Mouse (Mus musculus) embryonic facial prominence, embryonic 10.5 days (tissue): Measurements from ENCODE around the gene Dnajc3. TPM values are rescaled to one million over a fixed set of nuclear protein-coding genes. Genes with fewer than 3 reads are reported as not detected.
A peak's percentile ranks its signal among the peaks of the same experiment; 100 is the strongest.

Source experiments
- DNase-seq: peaks from one replicate; pipeline ENCODE4 v3.0.0-alpha.2; 2017; ENCODE audit warnings: low spot score
- H3K27ac ChIP-seq: fragments of 300-500 bp; sonication (generic); replicated peaks from 2 replicates; pipeline ENCODE4 v1.5.1; 2016; ENCODE audit warnings: mild to moderate bottlenecking
- H3K27me3 ChIP-seq: fragments of 300-500 bp; sonication (generic); replicated peaks from 2 replicates; pipeline ENCODE4 v1.6.1; 2016; ENCODE audit warnings: low read depth, mild to moderate bottlenecking; ENCODE audit not compliant: poor library complexity, severe bottlenecking
- H3K36me3 ChIP-seq: fragments of 300-500 bp; sonication (generic); replicated peaks from 2 replicates; pipeline ENCODE4 v1.6.1; 2016; ENCODE audit warnings: mild to moderate bottlenecking, moderate library complexity
- H3K4me1 ChIP-seq: fragments of 300-500 bp; sonication (generic); 2 replicates; pipeline ENCODE4 v1.6.1; 2016
- H3K4me3 ChIP-seq: fragments of 300-500 bp; sonication (generic); 2 replicates; pipeline ENCODE4 v1.5.1; 2016; ENCODE audit warnings: mild to moderate bottlenecking, moderate library complexity
- H3K9me3 ChIP-seq: fragments of 300-500 bp; sonication (generic); 2 replicates; pipeline ENCODE4 v1.6.1; 2016; ENCODE audit warnings: mild to moderate bottlenecking
- WGBS: fragments of 180-500 bp; shearing (Covaris S2); methylation state at CpG from one replicate; pipeline ENCODE4 v1.1.7; 2016; 5-methylcytosine and 5-hydroxymethylcytosine counted together
- polyA plus RNA-seq: library from polyadenylated mRNA; unstranded; fragments of >200 nt; fragmentation: Nextera tagmentation; extraction: Ambion mirVana; gene quantifications from 2 replicates; pipeline ENCODE4 v1.2.1, GENCODE M21; 2016

Dnajc3 gene
- polyA plus RNA-seq, 1 experiment from 2014 or later = 32.8 TPM

- H3K27ac ChIP-seq = no peak overlapping the region
- peaks cover 21% of the 10 kb centered on the region for H3K36me3 ChIP-seq
- peaks cover 11% of the 10 kb centered on the region for H3K4me1 ChIP-seq
- H3K4me3 ChIP-seq = no peak overlapping the region; the same call in 1 of the 2 replicates
- H3K9me3 ChIP-seq = no peaks in the 10 kb centered on the region
- H3K27me3 ChIP-seq = no peaks in the 10 kb centered on the region
- 29% methylated on average over 5 of the region's 5 CpGs for WGBS
- no peak for DNase-seq
These were observed 68.1 kb downstream of the Dnajc3 start for GRCm38 (mm10) chr14:119005834-119006233.

- H3K27ac ChIP-seq = peak overlapping the region; percentile 63; the same call in 1 of the 2 replicates
- peak overlapping the region; percentile 62 for H3K4me3 ChIP-seq
- DNase-seq = no peak
- peaks cover 11% of the 10 kb centered on the region for H3K4me1 ChIP-seq
- no peaks in the 10 kb centered on the region for H3K27me3 ChIP-seq
- peaks cover 19% of the 10 kb centered on the region for H3K36me3 ChIP-seq
- 3% methylated on average over 49 of the region's 49 CpGs for WGBS
- H3K9me3 ChIP-seq = no peaks in the 10 kb centered on the region
These were observed 68.8 kb downstream of the Dnajc3 start for GRCm38 (mm10) chr14:119006441-119007102.

- peaks cover 11% of the 10 kb centered on the region for H3K4me1 ChIP-seq
- H3K36me3 ChIP-seq = peaks cover 19% of the 10 kb centered on the region
- peak overlapping the region; percentile 62 for H3K4me3 ChIP-seq
- H3K9me3 ChIP-seq = no peaks in the 10 kb centered on the region
- H3K27ac ChIP-seq = peak overlapping the region; percentile 63
- H3K27me3 ChIP-seq = no peaks in the 10 kb centered on the region
- WGBS = 1% methylated on average over 13 of the region's 13 CpGs
- peak; percentile 94 for DNase-seq
These were observed 69.6 kb downstream of the Dnajc3 start for GRCm38 (mm10) chr14:119007103-119007951.

GRCm38 (mm10) chr14:119008031-119008590 lies 70.3 kb downstream of the Dnajc3 start:
- Histone ChIP-seq H3K4me3 (peak overlapping the region; percentile 62), H3K27me3 (no peaks in the 10 kb centered on the region), H3K9me3 (no peaks in the 10 kb centered on the region), H3K4me1 (peaks cover 11% of the 10 kb centered on the region), H3K27ac (peak overlapping the region; percentile 11; the same call in 1 of the 2 replicates), H3K36me3 (peaks cover 21% of the 10 kb centered on the region)
- WGBS = 52% methylated on average over 7 of the region's 7 CpGs
- no peak for DNase-seq

DNA sequence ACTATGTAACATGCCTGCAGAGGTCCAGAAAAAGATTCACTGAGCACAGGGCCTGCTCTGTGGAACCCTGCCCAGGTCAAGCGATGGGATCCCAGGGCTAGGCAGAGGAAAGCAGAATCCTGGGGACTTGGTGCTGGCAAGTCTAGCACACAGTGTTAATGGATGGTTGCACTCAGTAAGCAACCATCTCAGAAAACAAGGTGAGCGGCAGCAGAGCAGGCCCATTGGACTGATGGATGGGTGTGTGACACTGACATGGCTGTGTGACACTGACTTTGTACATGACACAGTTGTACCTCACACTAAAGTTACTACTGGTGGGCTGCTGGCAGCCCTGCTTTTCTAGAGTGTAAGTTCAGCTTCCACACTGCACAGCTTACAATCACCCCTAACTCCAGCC lies 71.8 kb downstream of the Dnajc3 start:
- WGBS = 91% methylated on average over 2 of the region's 2 CpGs
- H3K4me1 ChIP-seq = peaks cover 11% of the 10 kb centered on the region
- H3K4me3 ChIP-seq = no peak overlapping the region
- no peaks in the 10 kb centered on the region for H3K27me3 ChIP-seq
- peaks cover 30% of the 10 kb centered on the region for H3K36me3 ChIP-seq
- no peaks in the 10 kb centered on the region for H3K9me3 ChIP-seq
- DNase-seq = no peak
- H3K27ac ChIP-seq = no peak overlapping the region

DNA sequence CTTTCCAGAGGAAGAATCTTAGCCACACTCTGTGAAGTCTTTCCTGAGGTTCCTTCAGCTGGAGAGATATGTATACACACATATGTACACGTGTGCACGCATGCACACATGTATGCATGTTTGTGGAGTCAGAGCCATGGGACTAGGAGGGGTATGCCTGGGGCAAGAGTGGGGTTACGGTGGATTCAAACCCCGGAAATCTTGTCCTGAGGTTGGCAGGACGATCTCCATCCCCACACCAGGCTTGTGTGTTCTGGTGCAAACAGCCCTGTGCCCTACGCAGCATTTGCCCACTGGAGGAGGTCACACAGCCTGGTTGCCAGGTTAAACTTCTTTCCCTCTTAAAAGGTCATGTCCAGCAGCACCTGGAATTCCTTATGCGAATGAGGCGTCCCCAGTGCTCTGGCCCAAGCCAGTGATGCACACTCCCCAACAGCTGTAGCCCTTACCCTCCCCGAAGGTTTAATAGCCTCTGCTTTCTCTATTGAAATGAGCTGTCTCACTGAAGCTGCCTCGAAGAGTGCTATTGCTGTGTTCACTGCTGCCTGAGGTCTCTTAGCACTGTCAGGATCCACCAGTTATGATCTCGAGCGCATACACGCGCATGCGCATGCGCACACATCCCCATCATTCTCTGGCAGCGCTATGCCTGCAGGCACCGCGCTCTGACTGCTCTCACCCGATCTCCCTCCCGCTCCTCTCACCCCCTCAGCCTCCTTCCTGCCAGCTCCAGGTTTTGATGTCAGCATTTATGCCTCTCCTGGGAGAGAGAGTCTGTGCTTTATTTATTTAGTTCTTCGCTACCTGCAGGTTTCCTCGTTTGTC lies 75.0 kb downstream of the Dnajc3 start:
- Histone ChIP-seq H3K27me3 (no peaks in the 10 kb centered on the region), H3K4me1 (peaks cover 5% of the 10 kb centered on the region; the same call in 1 of the 2 replicates), H3K27ac (no peak overlapping the region), H3K4me3 (peak overlapping the region; percentile 33; the same call in 1 of the 2 replicates), H3K36me3 (peaks cover 48% of the 10 kb centered on the region), H3K9me3 (no peaks in the 10 kb centered on the region)
- peak; percentile 73 for DNase-seq
- 68% methylated on average over 23 of the region's 23 CpGs for WGBS

GRCm38 (mm10) chr14:119013549-119013948 lies 75.8 kb downstream of the Dnajc3 start:
- 80% methylated on average over 12 of the region's 12 CpGs for WGBS
- Histone ChIP-seq H3K9me3 (no peaks in the 10 kb centered on the region), H3K4me3 (no peak overlapping the region), H3K27me3 (no peaks in the 10 kb centered on the region), H3K4me1 (no peaks in the 10 kb centered on the region), H3K36me3 (peaks cover 54% of the 10 kb centered on the region), H3K27ac (no peak overlapping the region)
- no peak for DNase-seq

- H3K27me3 ChIP-seq = no peaks in the 10 kb centered on the region
- H3K4me3 ChIP-seq = no peak overlapping the region
- WGBS = 75% methylated on average over 5 of the region's 5 CpGs
- no peaks in the 10 kb centered on the region for H3K4me1 ChIP-seq
- no peak overlapping the region for H3K27ac ChIP-seq
- peak; percentile 42 for DNase-seq
- peaks cover 37% of the 10 kb centered on the region for H3K36me3 ChIP-seq
- H3K9me3 ChIP-seq = no peaks in the 10 kb centered on the region
These were observed 88.1 kb downstream of the Dnajc3 start for GRCm38 (mm10) chr14:119025889-119026288.

DNA sequence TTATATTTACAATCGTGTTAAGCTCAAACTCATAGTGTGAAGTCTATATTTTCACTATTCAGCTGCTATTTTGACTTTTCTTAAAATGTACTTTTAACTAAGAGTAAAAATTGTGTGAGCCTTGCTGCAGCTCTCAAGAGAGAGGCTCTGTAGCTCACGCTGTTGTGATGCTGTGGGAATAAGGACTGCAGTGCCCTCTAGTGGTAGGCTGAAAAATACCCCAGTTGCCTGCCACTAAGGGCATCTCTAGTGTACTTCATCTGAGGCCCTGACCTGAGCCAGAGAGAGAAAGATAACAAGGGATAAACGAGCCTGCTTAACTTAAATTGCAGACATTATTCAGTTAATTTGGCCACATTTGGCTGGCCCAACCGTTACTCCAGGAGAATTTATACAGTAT lies 89.4 kb downstream of the Dnajc3 start:
- H3K27ac ChIP-seq = no peak overlapping the region
- H3K36me3 ChIP-seq = peaks cover 42% of the 10 kb centered on the region
- H3K4me3 ChIP-seq = no peak overlapping the region
- peak; percentile 51 for DNase-seq
- WGBS = 53% methylated on average over 4 of the region's 4 CpGs
- no peaks in the 10 kb centered on the region for H3K9me3 ChIP-seq
- no peaks in the 10 kb centered on the region for H3K27me3 ChIP-seq
- no peaks in the 10 kb centered on the region for H3K4me1 ChIP-seq

- 84% methylated on average over 2 of the region's 2 CpGs for WGBS
- no peak for DNase-seq
- no peak overlapping the region for H3K27ac ChIP-seq
- H3K4me3 ChIP-seq = no peak overlapping the region
- no peaks in the 10 kb centered on the region for H3K9me3 ChIP-seq
- H3K4me1 ChIP-seq = no peaks in the 10 kb centered on the region
- H3K27me3 ChIP-seq = no peaks in the 10 kb centered on the region
- H3K36me3 ChIP-seq = peaks cover 44% of the 10 kb centered on the region
These were observed 90.0 kb downstream of the Dnajc3 start for GRCm38 (mm10) chr14:119027675-119028253.
